Mouse (Mus musculus) retina, postnatal 1 day (tissue): ENCODE data around the gene Slc26a8.

Source experiments
- DNase-seq: peaks from one replicate; pipeline ENCODE4 v3.0.0-alpha.2; 2012

The Slc26a8 gene

GRCm38 (mm10) chr17:28637711-28638690, 52.0 kb downstream of the Slc26a8 start:
- no peak for DNase-seq

DNA sequence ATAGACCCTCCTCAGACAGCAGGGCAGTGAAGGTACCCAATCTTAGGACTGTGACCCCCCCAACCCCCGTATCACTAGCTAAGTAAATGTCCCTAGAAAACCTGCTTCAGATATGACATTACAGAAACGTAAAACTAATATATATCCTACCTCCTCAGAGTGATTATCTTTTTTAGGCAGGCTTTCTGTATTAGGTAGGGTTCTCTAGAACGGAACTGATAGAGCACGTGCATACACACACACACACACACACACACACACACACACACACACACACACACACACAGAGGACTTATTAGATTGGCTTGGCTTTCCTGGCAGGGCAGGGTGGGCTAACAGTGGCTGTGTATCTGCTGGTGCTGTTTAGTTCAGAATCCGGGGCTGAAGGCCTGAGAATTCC, 54.2 kb downstream of the Slc26a8 start:
- DNase-seq, result no peak

DNA sequence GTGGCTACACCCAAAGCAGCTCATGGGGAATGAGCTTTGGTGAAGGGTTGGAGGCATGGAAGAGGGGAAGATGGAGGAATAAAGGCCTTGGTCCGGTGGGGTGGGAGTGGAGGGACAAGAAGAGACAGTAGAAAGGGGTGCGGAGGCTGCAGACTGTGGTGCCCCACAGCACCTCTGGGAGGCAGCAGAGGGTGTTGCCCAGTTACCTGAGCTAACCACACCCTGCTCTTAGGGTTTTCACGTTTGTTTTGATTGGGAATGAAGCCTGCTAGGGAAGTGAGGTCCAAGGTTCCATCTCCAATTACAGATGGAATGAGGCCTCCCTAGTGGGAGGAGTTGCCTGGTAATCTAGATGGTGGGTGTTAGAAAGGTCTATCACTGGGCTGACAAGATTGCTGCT, 60.9 kb downstream of the Slc26a8 start:
- DNase-seq, result no peak

- no peak for DNase-seq
Measured at GRCm38 (mm10) chr17:28628248-28629124, 61.5 kb downstream of the Slc26a8 start.

GRCm38 (mm10) chr17:28626937-28627336, 63.1 kb downstream of the Slc26a8 start:
- no peak for DNase-seq

- no peak for DNase-seq
Measured at GRCm38 (mm10) chr17:28625327-28625726, 64.7 kb downstream of the Slc26a8 start.

DNA sequence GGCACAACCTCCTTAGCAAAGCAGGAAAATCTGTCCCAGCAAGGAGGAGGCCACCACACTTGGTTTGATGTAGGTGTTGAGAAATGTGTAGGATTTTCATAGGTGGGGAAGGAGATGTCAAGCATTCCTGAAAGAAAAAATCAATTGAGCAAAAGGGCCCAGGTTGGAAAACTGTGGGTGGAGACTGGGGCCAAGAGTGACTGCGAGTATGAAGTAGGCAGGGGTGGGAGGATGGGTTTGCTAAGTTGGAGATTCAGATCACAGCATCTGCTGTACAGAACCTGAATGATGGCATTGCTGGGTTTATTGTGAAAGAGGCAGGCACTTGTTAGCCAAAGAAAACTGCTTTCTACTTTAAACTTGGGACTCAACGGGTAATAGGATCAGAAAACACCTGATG, 65.2 kb downstream of the Slc26a8 start:
- no peak for DNase-seq

DNA sequence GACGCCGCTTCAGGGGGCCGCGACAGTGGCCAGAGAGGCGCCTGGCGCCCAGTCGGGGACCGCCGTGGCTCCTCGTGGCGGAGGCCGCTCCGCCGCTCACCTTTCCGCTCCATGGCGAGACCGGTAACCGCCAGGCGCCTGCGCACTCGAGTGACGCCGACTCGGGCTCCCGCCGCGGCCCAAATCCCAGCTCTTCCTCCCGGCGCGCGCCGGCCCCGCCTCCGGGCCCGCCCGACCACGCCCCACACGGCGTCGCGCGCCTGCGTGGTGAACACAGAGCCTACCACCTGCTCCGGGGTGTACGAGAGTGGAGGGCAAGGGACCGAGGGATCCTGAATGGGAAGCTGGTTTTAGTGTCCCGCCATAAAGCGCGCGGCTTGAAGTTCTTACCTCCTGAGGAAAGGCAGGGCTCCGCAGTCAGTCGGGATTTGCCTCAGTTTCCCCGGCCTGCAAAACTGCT, 67.7 kb downstream of the Slc26a8 start, which contains the start of gene Srpk1:
TSS of gene Srpk1 (minus strand) at position 410 of the 460 bp plus-strand sequence.
- peak; percentile 96 for DNase-seq

DNA sequence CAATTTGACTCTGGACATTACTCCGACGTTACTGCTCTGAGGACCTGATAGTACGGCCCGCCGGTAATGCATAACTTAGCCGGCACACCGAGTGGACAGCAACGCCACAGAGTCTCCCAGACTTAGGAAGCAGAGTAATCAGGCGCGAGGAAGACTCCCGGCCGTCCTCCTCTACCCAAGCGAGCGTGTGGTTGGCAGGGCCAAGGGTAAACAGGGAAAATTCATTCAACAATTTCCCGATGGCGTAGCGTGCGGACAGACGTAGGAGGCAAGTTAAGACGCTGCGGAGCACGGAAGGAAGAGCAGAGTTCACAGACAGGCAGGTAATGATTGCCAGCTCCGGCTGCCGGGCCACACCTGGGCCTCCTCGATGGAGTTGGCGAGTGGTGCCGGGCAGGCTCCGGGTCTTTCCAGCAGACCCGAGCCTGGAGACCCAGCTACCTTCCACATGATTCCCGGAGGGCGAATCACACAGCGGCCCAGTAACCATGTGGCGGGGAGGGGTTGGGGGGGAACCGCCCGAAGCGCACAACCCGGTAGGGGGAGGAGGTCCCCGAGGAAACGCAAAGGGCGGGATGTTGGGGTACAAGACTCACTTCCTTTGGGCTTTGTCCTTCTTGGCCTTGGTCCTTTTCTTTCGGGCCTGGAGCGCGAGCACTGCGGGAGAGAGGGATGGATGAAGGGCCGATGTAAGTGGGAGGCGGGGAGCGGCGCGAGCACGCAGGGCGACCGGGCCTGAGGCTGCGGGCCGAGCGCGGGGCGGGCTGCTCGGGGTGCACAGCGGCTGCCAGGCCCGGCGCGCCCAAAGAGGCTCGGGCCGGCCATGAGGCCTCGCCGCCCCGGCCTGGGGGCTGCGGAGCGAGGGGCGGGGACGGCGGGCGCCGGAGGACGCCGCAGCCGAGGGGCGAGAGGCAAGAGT, 68.4 kb downstream of the Slc26a8 start:
- peak; percentile 74 for DNase-seq

GRCm38 (mm10) chr17:28618775-28619174, 71.3 kb downstream of the Slc26a8 start:
- no peak for DNase-seq

DNA sequence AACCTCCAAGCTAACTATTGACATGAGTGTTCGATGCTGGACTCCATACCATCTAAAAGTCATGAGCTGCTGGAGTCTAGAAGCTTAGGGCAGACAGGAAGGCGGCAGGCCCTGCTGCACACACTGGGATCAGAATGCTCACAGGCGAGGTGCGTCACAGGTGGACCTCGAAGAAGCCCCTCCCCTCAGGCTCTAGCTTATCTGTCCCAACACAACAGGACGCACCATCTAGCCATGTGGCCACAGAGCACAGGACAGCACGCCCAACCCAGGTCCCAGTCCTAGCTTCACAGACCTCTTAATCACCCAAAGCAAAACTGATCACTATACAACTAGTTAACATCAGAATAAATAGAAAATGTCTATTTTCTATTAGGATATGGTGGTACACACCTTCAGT, 71.9 kb downstream of the Slc26a8 start:
- DNase-seq, result no peak

GRCm38 (mm10) chr17:28617636-28618035, 72.4 kb downstream of the Slc26a8 start:
- no peak for DNase-seq

- no peak for DNase-seq
Measured at GRCm38 (mm10) chr17:28615332-28615731, 74.7 kb downstream of the Slc26a8 start.

GRCm38 (mm10) chr17:28613096-28613495, 76.9 kb downstream of the Slc26a8 start:
- no peak for DNase-seq

DNA sequence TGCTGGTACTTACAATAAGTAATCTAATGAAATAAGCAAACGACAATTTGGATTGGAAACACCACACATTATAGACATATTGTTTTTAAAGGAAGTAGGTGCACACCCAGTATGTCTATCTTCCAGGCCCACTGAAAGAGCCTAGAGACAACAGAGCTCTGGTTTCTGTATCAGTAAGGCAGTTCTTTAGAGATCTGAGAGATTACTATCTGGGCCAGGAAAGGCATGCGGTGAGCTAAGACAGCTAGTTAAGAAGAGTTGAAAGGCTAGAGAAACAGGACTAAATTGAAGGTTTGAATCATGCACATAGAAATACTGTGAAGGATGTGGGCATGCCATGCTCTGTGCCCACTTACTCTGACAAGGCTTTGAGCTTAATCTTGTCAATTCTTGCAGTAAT, 77.4 kb downstream of the Slc26a8 start:
- DNase-seq, result no peak

DNA sequence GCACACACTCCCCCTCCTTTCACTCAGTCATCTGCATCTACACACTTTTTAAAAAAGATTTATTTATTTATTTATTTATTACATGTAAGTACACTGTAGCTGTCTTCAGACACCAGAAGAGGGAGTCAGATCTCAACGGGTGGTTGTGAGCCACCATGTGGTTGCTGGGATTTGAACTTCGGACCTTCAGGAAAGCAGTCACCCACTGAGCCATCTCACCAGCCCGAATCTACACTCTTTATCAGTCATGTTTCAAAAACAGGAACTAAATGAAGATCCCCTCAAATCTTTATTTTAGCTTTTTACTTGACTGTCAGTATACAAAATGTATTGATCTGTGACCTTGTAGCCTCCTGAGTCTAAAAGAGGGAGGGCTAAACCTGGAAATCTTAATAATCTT, 80.5 kb downstream of the Slc26a8 start:
- DNase-seq, result no peak

- no peak for DNase-seq
Measured at GRCm38 (mm10) chr17:28601557-28602250, 88.3 kb downstream of the Slc26a8 start.

DNA sequence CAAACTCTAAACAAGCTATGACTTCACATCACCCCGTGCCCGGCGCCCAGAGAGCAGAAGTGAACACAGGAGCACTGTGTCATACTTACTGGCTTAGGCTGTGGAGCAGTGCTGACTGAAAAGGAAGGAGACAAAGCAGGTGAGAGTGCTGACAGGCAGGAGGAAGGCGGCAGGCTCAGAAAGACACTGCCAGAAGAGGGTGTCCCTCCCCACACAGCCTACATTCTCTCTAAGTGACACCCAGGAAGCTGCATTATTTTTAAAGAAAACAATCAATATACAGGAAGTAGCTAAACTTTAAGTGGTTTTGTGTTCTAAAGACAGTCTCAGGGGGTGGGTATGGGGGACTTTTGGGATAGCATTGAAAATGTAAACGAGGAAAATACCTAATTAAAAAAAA, 89.3 kb downstream of the Slc26a8 start:
- DNase-seq, result no peak

DNA sequence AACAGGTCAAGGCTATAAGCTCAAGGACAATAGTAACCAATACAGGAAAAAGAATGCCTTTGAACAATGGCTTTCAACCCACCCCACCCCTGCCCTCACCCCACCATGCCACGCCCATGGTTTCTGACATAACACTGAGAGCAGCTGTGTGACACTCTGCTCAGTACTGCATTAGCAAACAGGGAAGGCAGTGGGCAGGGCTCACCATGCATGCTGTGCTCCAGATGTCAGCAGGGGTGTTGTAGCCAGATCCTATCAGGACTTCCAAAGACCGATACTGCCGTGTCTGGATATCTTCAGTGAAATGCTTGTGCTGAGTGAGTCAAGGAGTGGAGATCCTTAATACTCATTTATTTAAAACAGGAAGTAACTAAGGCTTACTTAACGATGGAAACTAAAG, 96.1 kb downstream of the Slc26a8 start:
- DNase-seq, result no peak

GRCm38 (mm10) chr17:28592998-28593397, 97.0 kb downstream of the Slc26a8 start:
- DNase-seq, result peak; percentile 79

DNA sequence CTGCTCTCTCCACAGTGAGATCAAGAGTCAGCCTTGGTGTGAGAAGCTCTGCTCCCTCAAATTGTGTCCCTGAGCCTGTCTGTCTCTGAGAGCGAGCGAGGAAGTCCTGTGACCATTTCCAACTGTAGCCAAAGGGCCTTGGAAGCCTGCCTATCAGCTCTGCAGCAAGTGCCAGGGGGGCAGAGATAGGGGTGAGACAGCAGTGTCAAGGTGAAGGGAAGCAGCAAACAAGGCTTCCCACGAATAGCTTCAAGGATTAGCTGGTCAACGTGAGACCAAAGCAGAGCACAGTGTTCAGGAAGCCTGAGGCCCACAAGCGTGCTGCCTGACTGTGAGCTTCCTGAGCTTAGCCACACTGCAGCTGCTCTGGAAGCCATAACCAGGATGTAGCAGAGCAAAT, 98.6 kb downstream of the Slc26a8 start:
- DNase-seq, result no peak

- no peak for DNase-seq
Measured at GRCm38 (mm10) chr17:28590596-28590995, 99.4 kb downstream of the Slc26a8 start.
